Mouse (Mus musculus) liver, embryonic 14.5 days (tissue): ENCODE results near the gene Cux2.

Experiments used
- CTCF ChIP-seq: IDR thresholded peaks from 2 replicates; pipeline ENCODE4 v1.5.1; 2016; ENCODE audit warnings: antibody characterized with exemption, low read depth, control low read depth
- EP300 ChIP-seq: IDR thresholded peaks from 2 replicates; pipeline ENCODE4 v1.6.1; 2016; ENCODE audit warnings: antibody characterized with exemption, low read depth

GRCm38 (mm10) chr5:121981650-121982131 lies 68.2 kb downstream of the Cux2 start:
- TF ChIP-seq CTCF = no peak
- no peak for TF ChIP-seq EP300
